Mouse (Mus musculus): ENCODE data around the gene Kctd10. TPM values are rescaled to one million over a fixed set of nuclear protein-coding genes. Genes with fewer than 3 reads are reported as not detected.

Gene Kctd10
- polyA plus RNA-seq, 1 experiment from 2014 or later: 110 TPM

GRCm38 (mm10) chr5:114378177-114378920 is 2.0 kb downstream of the Kctd10 start:
- Histone ChIP-seq H3K27me3 (no peaks in the 10 kb centered on the region), H3K9ac (peak overlapping the region; percentile 95), H3K9me3 (no peaks in the 10 kb centered on the region), H3K4me1 (peaks cover 75% of the 10 kb centered on the region), H3K27ac (peak overlapping the region; percentile 66), H3K4me2 (peak overlapping the region; percentile 90), H3K4me3 (peak overlapping the region; percentile 90), H3K36me3 (peaks cover 23% of the 10 kb centered on the region)
- ATAC-seq (ENCODE audit: insufficient number of reproducible peaks, insufficient read depth, low FRiP score, low TSS enrichment, low read depth): no peak
- 35% methylated on average over 10 of the region's 10 CpGs for WGBS

GRCm38 (mm10) chr5:114374409-114375213 is 5.7 kb downstream of the Kctd10 start:
- Histone ChIP-seq H3K9ac (0 out of 2 replicates have a peak overlapping the region, but pooled peaks have one; percentile 16), H3K27me3 (no peaks in the 10 kb centered on the region), H3K4me2 (no peak overlapping the region), H3K4me3 (no peak overlapping the region), H3K4me1 (peaks cover 96% of the 10 kb centered on the region), H3K27ac (no peak overlapping the region), H3K9me3 (no peaks in the 10 kb centered on the region), H3K36me3 (peaks cover 45% of the 10 kb centered on the region)
- 90% methylated on average over 23 of the region's 23 CpGs for WGBS
- no peak for ATAC-seq (ENCODE audit: insufficient number of reproducible peaks, insufficient read depth, low FRiP score, low TSS enrichment, low read depth)

DNA sequence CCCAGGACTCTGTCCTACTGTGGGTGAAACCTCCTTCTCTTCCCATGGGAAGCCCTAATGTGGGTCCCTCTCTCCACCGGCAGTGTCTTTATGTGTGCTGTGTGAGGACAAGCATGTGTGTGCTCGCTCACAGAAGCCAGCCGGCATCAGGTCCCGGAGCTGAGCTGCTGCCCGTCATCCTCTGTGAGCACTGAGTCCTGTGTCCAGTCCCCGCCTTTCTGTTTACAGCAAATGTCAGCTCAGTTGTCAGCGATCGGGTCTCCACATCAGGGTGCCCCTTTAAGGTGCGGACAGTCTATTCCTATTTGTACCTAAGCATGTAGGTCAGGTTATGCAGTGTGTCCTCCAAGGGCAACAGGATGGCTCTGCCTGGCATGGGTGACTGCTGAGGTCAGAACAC is 6.7 kb downstream of the Kctd10 start:
- Histone ChIP-seq H3K9me3 (no peaks in the 10 kb centered on the region), H3K4me3 (no peak overlapping the region), H3K9ac (no peak overlapping the region), H3K27ac (peak overlapping the region; percentile 97), H3K36me3 (peaks cover 55% of the 10 kb centered on the region), H3K4me1 (peaks cover 96% of the 10 kb centered on the region), H3K4me2 (0 out of 2 replicates have a peak overlapping the region, but pooled peaks have one; percentile 22), H3K27me3 (no peaks in the 10 kb centered on the region)
- ATAC-seq (ENCODE audit: insufficient number of reproducible peaks, insufficient read depth, low FRiP score, low TSS enrichment, low read depth): no peak
- WGBS: 79% methylated on average over 9 of the region's 9 CpGs

DNA sequence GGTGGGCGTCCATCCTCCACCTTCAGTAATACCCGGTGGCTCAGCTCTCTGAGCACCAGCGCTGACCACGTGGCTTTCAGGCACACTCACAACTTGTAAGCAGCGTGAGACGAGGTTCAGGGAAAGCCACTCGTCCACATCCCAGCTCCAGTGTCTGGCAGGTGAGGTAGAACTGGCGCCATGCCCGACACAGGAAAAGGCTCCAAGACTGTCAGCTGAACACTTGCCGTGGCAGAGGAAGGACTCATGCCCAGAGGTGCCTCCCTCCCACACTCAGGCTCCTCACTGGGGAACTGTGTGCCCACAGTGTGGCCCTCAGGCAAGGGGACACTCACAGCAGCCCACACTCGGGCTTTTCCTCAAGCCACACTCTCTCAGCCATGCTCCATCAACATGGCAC is 7.1 kb downstream of the Kctd10 start:
- Histone ChIP-seq H3K9me3 (no peaks in the 10 kb centered on the region), H3K9ac (0 out of 2 replicates have a peak overlapping the region, but pooled peaks have one; percentile 54), H3K27ac (peak overlapping the region; percentile 97), H3K36me3 (peaks cover 57% of the 10 kb centered on the region), H3K4me2 (peak overlapping the region; percentile 22), H3K4me1 (peaks cover 92% of the 10 kb centered on the region), H3K4me3 (no peak overlapping the region), H3K27me3 (no peaks in the 10 kb centered on the region)
- ATAC-seq (ENCODE audit: insufficient number of reproducible peaks, insufficient read depth, low FRiP score, low TSS enrichment, low read depth): no peak
- WGBS: 56% methylated on average over 11 of the region's 11 CpGs

DNA sequence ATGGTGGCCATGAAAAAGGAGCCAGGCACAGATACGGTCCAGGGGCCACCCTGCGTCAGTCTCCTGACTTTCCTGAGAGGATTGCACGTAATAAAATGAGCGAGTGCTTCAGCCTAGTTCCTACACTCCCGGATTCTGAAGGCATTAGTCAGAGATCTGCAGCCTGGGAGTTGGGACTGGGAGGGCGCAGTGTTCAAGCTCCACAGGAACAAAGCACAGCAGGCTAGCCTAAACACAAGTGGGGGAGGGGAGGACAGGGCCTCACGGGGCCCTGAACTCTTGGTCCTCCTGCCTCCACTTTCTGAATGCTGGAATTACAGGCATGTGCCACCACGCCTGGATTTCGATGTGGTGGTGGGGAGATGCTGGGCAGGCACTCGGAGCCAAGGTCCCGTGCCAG is 7.7 kb downstream of the Kctd10 start:
- H3K9ac ChIP-seq: peak overlapping the region; percentile 54; the same call in 1 of the 2 replicates
- no peaks in the 10 kb centered on the region for H3K9me3 ChIP-seq
- no peak overlapping the region for H3K4me3 ChIP-seq
- H3K4me2 ChIP-seq: peak overlapping the region; percentile 22
- H3K27ac ChIP-seq: peak overlapping the region; percentile 97
- peaks cover 64% of the 10 kb centered on the region for H3K36me3 ChIP-seq
- H3K4me1 ChIP-seq: peaks cover 86% of the 10 kb centered on the region
- H3K27me3 ChIP-seq: no peaks in the 10 kb centered on the region
- ATAC-seq (ENCODE audit: insufficient number of reproducible peaks, insufficient read depth, low FRiP score, low TSS enrichment, low read depth): no peak
- 30% methylated on average over 11 of the region's 11 CpGs for WGBS

DNA sequence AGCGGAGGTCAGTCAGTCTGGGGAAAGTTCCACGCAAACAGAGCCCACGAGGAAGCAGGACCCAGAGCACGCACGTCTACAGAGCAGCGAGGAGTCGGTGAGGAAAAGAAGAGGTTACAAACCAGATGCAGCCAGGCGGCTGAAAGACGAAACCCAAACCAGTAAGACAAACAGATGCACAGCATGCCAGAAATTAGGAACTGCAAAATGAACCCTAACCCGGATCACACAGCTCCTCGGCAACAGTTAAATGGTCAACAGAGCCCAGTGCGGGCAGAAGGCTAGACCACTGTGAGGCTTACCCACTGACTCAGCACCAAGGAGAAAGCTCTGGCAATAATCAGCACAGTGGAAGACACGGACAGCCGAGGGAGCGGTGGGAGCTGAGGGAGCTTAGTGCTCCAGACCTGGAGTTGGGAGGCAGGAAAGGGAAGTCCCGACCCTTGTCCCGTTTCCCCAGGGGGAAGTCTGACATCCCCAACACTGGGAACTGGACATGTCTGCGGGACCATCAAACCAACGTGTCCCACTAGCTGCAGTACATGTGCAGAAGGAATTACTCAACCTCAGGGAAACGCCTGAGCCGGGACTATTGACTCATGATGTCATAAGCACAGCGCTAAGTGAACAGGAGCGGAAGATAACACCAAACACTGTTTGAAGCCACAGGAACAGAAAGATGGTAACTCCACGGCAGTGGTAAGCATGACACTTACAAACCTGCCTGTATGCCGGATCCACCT is 8.4 kb downstream of the Kctd10 start:
- WGBS: 36% methylated on average over 25 of the region's 25 CpGs
- no peak for ATAC-seq (ENCODE audit: insufficient number of reproducible peaks, insufficient read depth, low FRiP score, low TSS enrichment, low read depth)
- H3K36me3 ChIP-seq: peaks cover 70% of the 10 kb centered on the region
- H3K9me3 ChIP-seq: no peaks in the 10 kb centered on the region
- no peaks in the 10 kb centered on the region for H3K27me3 ChIP-seq
- peak overlapping the region; percentile 97 for H3K27ac ChIP-seq
- H3K4me2 ChIP-seq: peak overlapping the region; percentile 46
- H3K9ac ChIP-seq: peak overlapping the region; percentile 60
- H3K4me1 ChIP-seq: peaks cover 80% of the 10 kb centered on the region
- no peak overlapping the region for H3K4me3 ChIP-seq

DNA sequence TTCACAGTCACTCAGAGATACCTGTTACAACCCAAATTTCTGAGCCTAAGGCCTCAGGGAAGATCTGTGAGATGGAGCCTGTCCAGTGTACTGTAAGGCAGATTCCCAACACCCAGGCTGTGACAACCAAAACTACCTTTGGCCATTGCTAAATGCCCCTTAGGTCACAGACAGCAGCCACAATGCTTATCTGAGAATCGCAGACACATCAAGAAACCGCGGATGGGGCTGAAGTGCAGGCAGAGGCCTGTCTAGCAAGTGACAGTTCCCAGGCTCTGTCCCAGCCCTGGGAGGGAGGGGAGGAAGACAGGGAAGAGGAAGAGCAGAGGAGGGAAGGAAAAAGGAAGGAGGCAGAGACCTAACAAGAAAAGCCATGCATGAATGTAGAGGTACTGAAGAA is 9.0 kb downstream of the Kctd10 start:
- Histone ChIP-seq H3K9me3 (no peaks in the 10 kb centered on the region), H3K9ac (peak overlapping the region; percentile 60), H3K27me3 (no peaks in the 10 kb centered on the region), H3K4me1 (peaks cover 75% of the 10 kb centered on the region), H3K36me3 (peaks cover 76% of the 10 kb centered on the region), H3K27ac (peak overlapping the region; percentile 97), H3K4me3 (peak overlapping the region; percentile 6; the same call in 1 of the 2 replicates), H3K4me2 (peak overlapping the region; percentile 46)
- ATAC-seq (ENCODE audit: insufficient number of reproducible peaks, insufficient read depth, low FRiP score, low TSS enrichment, low read depth): no peak
- WGBS: 33% methylated on average over 3 of the region's 3 CpGs

GRCm38 (mm10) chr5:114370371-114370776 is 9.9 kb downstream of the Kctd10 start:
- peaks cover 68% of the 10 kb centered on the region for H3K4me1 ChIP-seq
- H3K36me3 ChIP-seq: peaks cover 83% of the 10 kb centered on the region
- H3K4me2 ChIP-seq: peak overlapping the region; percentile 46
- H3K27ac ChIP-seq: peak overlapping the region; percentile 97
- H3K27me3 ChIP-seq: no peaks in the 10 kb centered on the region
- 0 out of 2 replicates have a peak overlapping the region, but pooled peaks have one; percentile 6 for H3K4me3 ChIP-seq
- peak overlapping the region; percentile 60 for H3K9ac ChIP-seq
- WGBS: 18% methylated on average over 9 of the region's 9 CpGs
- H3K9me3 ChIP-seq: no peaks in the 10 kb centered on the region
- ATAC-seq (ENCODE audit: insufficient number of reproducible peaks, insufficient read depth, low FRiP score, low TSS enrichment, low read depth): peak; percentile 53

- Histone ChIP-seq H3K9ac (peak overlapping the region; percentile 58), H3K27ac (peak overlapping the region; percentile 97), H3K4me3 (no peak overlapping the region), H3K36me3 (peaks cover 83% of the 10 kb centered on the region), H3K4me2 (peak overlapping the region; percentile 46), H3K9me3 (no peaks in the 10 kb centered on the region), H3K4me1 (peaks cover 70% of the 10 kb centered on the region), H3K27me3 (no peaks in the 10 kb centered on the region)
- ATAC-seq (ENCODE audit: insufficient number of reproducible peaks, insufficient read depth, low FRiP score, low TSS enrichment, low read depth): no peak
- WGBS: 54% methylated on average over 9 of the region's 9 CpGs
Observed at GRCm38 (mm10) chr5:114369921-114370320, 10.4 kb downstream of the Kctd10 start.

DNA sequence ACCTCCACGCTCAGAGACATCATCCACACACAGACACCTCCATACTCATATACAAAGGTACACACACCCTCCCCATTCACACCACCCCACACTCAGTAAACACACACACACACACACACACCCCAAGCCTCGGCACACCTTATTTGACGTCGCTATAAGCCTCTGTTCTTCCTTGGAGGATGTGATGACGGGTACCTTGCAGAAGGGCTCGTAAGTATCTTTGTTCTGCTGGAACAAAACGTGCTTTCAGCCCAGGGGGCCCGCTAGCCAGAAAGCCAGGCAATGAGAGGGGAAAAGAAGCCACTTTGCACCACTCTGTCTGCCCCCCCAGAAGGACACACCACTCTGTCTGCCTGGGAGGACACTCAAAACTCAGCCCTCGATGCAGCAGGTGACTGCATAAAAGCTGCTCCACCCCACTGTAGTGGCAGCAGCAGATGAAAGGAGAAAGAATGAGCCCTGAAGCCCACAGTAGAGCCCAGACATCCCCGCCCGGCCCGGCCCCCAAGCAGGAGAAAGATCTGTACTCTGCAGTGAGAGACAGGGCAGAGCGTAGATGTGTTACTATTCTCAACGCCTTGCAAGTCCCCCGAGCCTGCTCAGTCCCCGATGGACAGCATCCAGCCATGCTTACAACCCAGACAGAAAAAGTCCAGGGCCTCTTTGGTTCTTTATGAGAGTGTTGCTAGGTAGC is 11.4 kb downstream of the Kctd10 start:
- Histone ChIP-seq H3K36me3 (peaks cover 83% of the 10 kb centered on the region), H3K9ac (0 out of 2 replicates have a peak overlapping the region, but pooled peaks have one; percentile 27), H3K4me3 (no peak overlapping the region), H3K27me3 (no peaks in the 10 kb centered on the region), H3K4me2 (no peak overlapping the region), H3K9me3 (no peaks in the 10 kb centered on the region), H3K4me1 (peaks cover 63% of the 10 kb centered on the region), H3K27ac (peak overlapping the region; percentile 97)
- 87% methylated on average over 16 of the region's 16 CpGs for WGBS
- no peak for ATAC-seq (ENCODE audit: insufficient number of reproducible peaks, insufficient read depth, low FRiP score, low TSS enrichment, low read depth)

DNA sequence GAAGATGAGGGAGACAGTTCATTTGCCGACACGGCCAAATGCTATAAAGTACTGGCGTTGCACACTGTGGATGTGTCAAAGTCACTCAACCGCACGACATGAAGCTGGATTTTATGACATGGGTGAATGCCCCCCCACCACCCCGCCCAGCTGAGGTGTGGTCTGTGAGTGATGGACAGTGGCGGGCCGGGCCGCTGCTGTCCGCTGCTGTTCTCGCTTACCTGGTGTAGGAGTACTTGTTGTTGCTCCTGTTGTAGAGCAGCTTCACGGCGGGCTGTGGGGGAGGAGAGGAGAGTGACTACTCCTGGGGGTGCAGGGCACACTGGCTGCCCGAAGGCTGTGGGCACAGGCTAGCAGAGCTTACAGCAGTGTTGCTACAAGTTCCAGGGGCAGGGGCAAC is 12.2 kb downstream of the Kctd10 start:
- no peak overlapping the region for H3K4me2 ChIP-seq
- no peak overlapping the region for H3K9ac ChIP-seq
- H3K9me3 ChIP-seq: no peaks in the 10 kb centered on the region
- H3K36me3 ChIP-seq: peaks cover 83% of the 10 kb centered on the region
- H3K4me3 ChIP-seq: no peak overlapping the region
- WGBS: 93% methylated on average over 14 of the region's 14 CpGs
- no peak overlapping the region for H3K27ac ChIP-seq
- ATAC-seq (ENCODE audit: insufficient number of reproducible peaks, insufficient read depth, low FRiP score, low TSS enrichment, low read depth): no peak
- no peaks in the 10 kb centered on the region for H3K27me3 ChIP-seq
- H3K4me1 ChIP-seq: peaks cover 54% of the 10 kb centered on the region

Data from embryonic facial prominence, embryonic 13.5 days (tissue).